Mouse (Mus musculus): ENCODE measurements around the gene Gpr61. TPM values are rescaled to one million over a fixed set of nuclear protein-coding genes. Genes with fewer than 3 reads are reported as not detected.

The Gpr61 gene
- polyA plus RNA-seq, 2 experiments = 0.04 TPM; not detected in 1

GRCm38 (mm10) chr3:108166486-108167211 lies 12.0 kb upstream of the Gpr61 start:
- H3K27me3 ChIP-seq (ENCODE audit: control insufficient read depth, insufficient read depth, low read length) = no peaks in the 10 kb centered on the region
- no peaks in the 10 kb centered on the region for H3K9me3 ChIP-seq (ENCODE audit: control insufficient read depth, low read length)
- no peak overlapping the region for H3K4me2 ChIP-seq (ENCODE audit: low read depth)
- WGBS (ENCODE audit: insufficient replicate concordance) = 37% methylated on average over 9 of the region's 11 CpGs
- DNase-seq (ENCODE audit: low read depth in 3 of 3, low spot score in 3 of 3) = no peak
- no peaks in the 10 kb centered on the region for H3K4me1 ChIP-seq (replicated peaks; ENCODE audit: control insufficient read depth in 2 of 2, insufficient read depth in 2 of 2, low read length in 1 of 2)
- H3K36me3 ChIP-seq (replicated peaks; ENCODE audit: control insufficient read depth, insufficient read depth, low read depth) = no peaks in the 10 kb centered on the region
- TF ChIP-seq EP300 (IDR thresholded peaks at IDR 0.05; ENCODE audit: low read depth) = no peak
- TF ChIP-seq CTCF (IDR thresholded peaks at IDR 0.05; ENCODE audit: low read depth) = peak; percentile 32
- H3K27ac ChIP-seq = no peak overlapping the region
- ATAC-seq (ENCODE audit: insufficient read depth) = no peak
- H3K9ac ChIP-seq (replicated peaks) = no peak overlapping the region
- no peak overlapping the region for H3K4me3 ChIP-seq (ENCODE audit: insufficient read depth in 1 of 2, low read depth in 2 of 2, low read length in 2 of 2)

- 55% methylated on average over 10 of the region's 10 CpGs for WGBS (ENCODE audit: insufficient replicate concordance)
- H3K9me3 ChIP-seq (ENCODE audit: control insufficient read depth, low read length) = no peaks in the 10 kb centered on the region
- DNase-seq (ENCODE audit: low read depth in 3 of 3, low spot score in 3 of 3) (no peak), ATAC-seq (ENCODE audit: insufficient read depth) (no peak)
- no peak overlapping the region for H3K4me2 ChIP-seq (ENCODE audit: low read depth)
- TF ChIP-seq EP300 (IDR thresholded peaks at IDR 0.05; ENCODE audit: low read depth) (no peak), CTCF (IDR thresholded peaks at IDR 0.05; ENCODE audit: low read depth) (no peak)
- H3K27me3 ChIP-seq (ENCODE audit: control insufficient read depth, insufficient read depth, low read length) = no peaks in the 10 kb centered on the region
- no peaks in the 10 kb centered on the region for H3K4me1 ChIP-seq (replicated peaks; ENCODE audit: control insufficient read depth in 2 of 2, insufficient read depth in 2 of 2, low read length in 1 of 2)
- H3K4me3 ChIP-seq (ENCODE audit: insufficient read depth in 1 of 2, low read depth in 2 of 2, low read length in 2 of 2) = no peak overlapping the region
- H3K36me3 ChIP-seq (replicated peaks; ENCODE audit: control insufficient read depth, insufficient read depth, low read depth) = no peaks in the 10 kb centered on the region
- no peak overlapping the region for H3K9ac ChIP-seq (replicated peaks)
- no peak overlapping the region for H3K27ac ChIP-seq
Observed at GRCm38 (mm10) chr3:108165532-108166315, 11.0 kb upstream of the Gpr61 start.

GRCm38 (mm10) chr3:108164807-108165206 lies 10.1 kb upstream of the Gpr61 start:
- H3K27me3 ChIP-seq (ENCODE audit: control insufficient read depth, insufficient read depth, low read length) = no peaks in the 10 kb centered on the region
- H3K27ac ChIP-seq = no peak overlapping the region
- H3K4me3 ChIP-seq (ENCODE audit: insufficient read depth in 1 of 2, low read depth in 2 of 2, low read length in 2 of 2) = no peak overlapping the region
- ATAC-seq (ENCODE audit: insufficient read depth) = no peak
- no peak overlapping the region for H3K9ac ChIP-seq (replicated peaks)
- no peaks in the 10 kb centered on the region for H3K9me3 ChIP-seq (ENCODE audit: control insufficient read depth, low read length)
- H3K4me2 ChIP-seq (ENCODE audit: low read depth) = no peak overlapping the region
- WGBS (ENCODE audit: insufficient replicate concordance) = 27% methylated on average over 9 of the region's 9 CpGs
- TF ChIP-seq CTCF (IDR thresholded peaks at IDR 0.05; ENCODE audit: low read depth) (peak; percentile 98), EP300 (IDR thresholded peaks at IDR 0.05; ENCODE audit: low read depth) (no peak)
- no peaks in the 10 kb centered on the region for H3K4me1 ChIP-seq (replicated peaks; ENCODE audit: control insufficient read depth in 2 of 2, insufficient read depth in 2 of 2, low read length in 1 of 2)
- no peaks in the 10 kb centered on the region for H3K36me3 ChIP-seq (replicated peaks; ENCODE audit: control insufficient read depth, insufficient read depth, low read depth)
- peak in 2 of 3 experiments; percentile 41 to 44 for DNase-seq (ENCODE audit: low read depth in 3 of 3, low spot score in 3 of 3)

GRCm38 (mm10) chr3:108164091-108164490 lies 9.4 kb upstream of the Gpr61 start:
- no peak for ATAC-seq (ENCODE audit: insufficient read depth)

GRCm38 (mm10) chr3:108158383-108159037 lies 3.8 kb upstream of the Gpr61 start:
- ATAC-seq (ENCODE audit: insufficient read depth) = no peak
- no peaks in the 10 kb centered on the region for H3K9me3 ChIP-seq (ENCODE audit: control insufficient read depth, low read length)
- H3K36me3 ChIP-seq (replicated peaks; ENCODE audit: control insufficient read depth, insufficient read depth, low read depth) = no peaks in the 10 kb centered on the region
- no peak overlapping the region for H3K4me2 ChIP-seq (ENCODE audit: low read depth)
- no peak overlapping the region for H3K27ac ChIP-seq
- H3K4me1 ChIP-seq (replicated peaks; ENCODE audit: control insufficient read depth in 2 of 2, insufficient read depth in 2 of 2, low read length in 1 of 2) = no peaks in the 10 kb centered on the region
- DNase-seq (ENCODE audit: low read depth in 3 of 3, low spot score in 3 of 3) = no peak
- TF ChIP-seq EP300 (IDR thresholded peaks at IDR 0.05; ENCODE audit: low read depth) = no peak
- TF ChIP-seq CTCF (IDR thresholded peaks at IDR 0.05; ENCODE audit: low read depth) = no peak
- H3K9ac ChIP-seq (replicated peaks) = no peak overlapping the region
- H3K4me3 ChIP-seq (ENCODE audit: insufficient read depth in 1 of 2, low read depth in 2 of 2, low read length in 2 of 2) = no peak overlapping the region
- WGBS (ENCODE audit: insufficient replicate concordance) = 58% methylated on average over 9 of the region's 9 CpGs
- no peaks in the 10 kb centered on the region for H3K27me3 ChIP-seq (ENCODE audit: control insufficient read depth, insufficient read depth, low read length)

More at GRCm38 (mm10) chr3:108164091-108164490, 9.4 kb upstream of the Gpr61 start:
- Histone ChIP-seq H3K4me1 (replicated peaks; ENCODE audit: control insufficient read depth in 2 of 2, insufficient read depth in 2 of 2, low read length in 1 of 2) (no peaks in the 10 kb centered on the region), H3K9ac (replicated peaks) (no peak overlapping the region), H3K36me3 (replicated peaks; ENCODE audit: control insufficient read depth, insufficient read depth, low read depth) (no peaks in the 10 kb centered on the region), H3K27ac (no peak overlapping the region), H3K9me3 (ENCODE audit: control insufficient read depth, low read length) (no peaks in the 10 kb centered on the region), H3K27me3 (ENCODE audit: control insufficient read depth, insufficient read depth, low read length) (no peaks in the 10 kb centered on the region), H3K4me3 (ENCODE audit: insufficient read depth in 1 of 2, low read depth in 2 of 2, low read length in 2 of 2) (no peak overlapping the region), H3K4me2 (ENCODE audit: low read depth) (no peak overlapping the region)
- WGBS (ENCODE audit: insufficient replicate concordance) = 43% methylated on average over 5 of the region's 5 CpGs
- DNase-seq (ENCODE audit: low read depth in 3 of 3, low spot score in 3 of 3) = no peak
- TF ChIP-seq CTCF (IDR thresholded peaks at IDR 0.05; ENCODE audit: low read depth) = no peak
- no peak for TF ChIP-seq EP300 (IDR thresholded peaks at IDR 0.05; ENCODE audit: low read depth)

Data from liver, embryonic 14.5 days (tissue).